Mouse (Mus musculus) kidney, postnatal 14 days (tissue): ENCODE measurements around the gene Tbl1x.

Source experiments
- DNase-seq: peaks from one replicate; pipeline ENCODE4 v3.0.0; 2022; ENCODE audit warnings: mixed read lengths

The Tbl1x gene

DNA sequence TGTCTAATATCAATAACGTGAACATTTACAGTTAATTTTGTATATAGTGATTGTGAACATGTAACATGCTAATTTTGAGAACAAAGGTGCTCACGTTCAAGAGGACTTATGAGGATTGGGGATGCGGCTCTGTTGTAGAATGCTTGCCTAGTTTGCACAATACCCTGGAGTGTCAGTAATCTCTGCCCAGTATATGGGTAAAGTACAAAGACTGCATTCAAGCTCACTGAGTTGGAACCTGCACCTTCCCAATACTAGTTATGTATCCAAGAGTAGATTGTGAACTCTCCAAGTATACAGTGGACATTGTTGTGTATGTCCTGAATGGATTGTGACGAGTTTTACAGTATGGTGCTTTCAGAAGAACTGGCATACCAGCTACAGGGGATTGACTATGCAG is 33.7 kb downstream of the Tbl1x start:
- DNase-seq, result no peak

DNA sequence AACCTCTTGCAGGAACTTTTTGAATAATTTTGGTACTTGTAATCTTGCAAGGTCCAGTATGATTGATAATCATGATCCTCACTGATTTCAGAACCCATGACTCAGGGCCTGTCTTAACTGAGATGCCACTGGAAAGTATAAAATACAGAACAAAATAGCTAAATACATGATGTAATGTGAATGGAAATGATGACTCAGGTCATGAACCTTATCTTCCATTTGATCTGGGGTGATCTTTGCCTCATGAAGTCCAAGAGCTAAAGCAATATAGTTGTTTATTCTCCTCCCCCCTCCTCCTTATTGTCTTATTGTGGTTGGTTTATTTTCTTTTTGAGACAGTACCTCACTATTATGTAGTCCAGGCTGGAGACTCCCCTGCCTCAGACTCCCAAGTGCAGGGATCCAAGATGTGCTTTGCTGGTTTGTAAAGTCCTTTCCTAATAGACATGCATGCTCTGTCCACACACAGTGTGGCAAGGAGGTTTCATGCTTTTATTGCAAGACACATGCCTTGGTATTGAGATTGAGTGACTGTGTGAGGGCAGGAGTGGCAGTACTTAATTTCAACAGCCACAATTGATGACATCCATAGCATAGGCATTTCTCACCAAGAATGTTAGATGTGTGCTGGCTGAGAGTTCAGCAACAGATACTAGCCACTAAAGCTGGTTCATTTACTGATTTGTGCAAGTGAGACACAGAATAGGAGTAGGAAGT is 34.7 kb downstream of the Tbl1x start:
- DNase-seq, result no peak

DNA sequence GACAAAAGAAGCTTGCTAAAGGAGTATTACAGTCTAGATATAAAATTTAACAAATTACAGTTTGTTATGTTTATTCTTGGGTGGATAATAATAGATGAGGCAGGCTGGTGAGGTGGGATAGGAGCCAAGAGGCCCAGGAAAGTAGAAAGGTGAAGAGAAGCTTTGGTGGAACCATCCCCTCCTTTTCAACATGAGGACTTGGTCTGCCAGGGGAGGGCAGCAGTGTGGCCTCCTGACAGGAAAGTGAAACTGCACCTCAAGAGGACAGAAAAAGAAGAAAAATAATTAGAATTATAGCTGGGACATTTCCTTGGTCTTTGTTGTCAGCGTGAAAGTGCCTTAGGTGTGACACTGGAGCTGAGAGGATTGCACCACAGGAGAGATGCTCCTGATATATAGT is 35.6 kb downstream of the Tbl1x start:
- no peak for DNase-seq

DNA sequence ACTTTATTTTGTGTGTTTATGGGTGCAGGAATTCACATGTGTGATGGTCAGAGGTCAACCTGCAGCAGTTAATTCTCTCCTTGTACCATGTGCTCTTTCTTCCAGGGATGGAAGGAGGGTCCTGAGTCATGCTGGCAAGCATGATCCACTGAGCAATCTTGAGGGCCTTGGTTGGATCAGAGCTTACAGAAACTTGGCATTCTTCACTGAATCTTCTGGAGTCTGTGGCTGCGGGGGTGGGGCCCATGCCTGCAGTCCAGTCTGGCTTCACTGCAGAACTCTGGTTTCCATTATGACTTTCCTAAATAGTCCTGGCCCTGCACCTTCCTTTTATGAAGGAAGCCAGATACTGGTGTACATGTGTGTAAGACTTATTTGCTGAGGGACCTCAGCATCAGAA is 38.1 kb downstream of the Tbl1x start:
- peak; percentile 18 for DNase-seq

DNA sequence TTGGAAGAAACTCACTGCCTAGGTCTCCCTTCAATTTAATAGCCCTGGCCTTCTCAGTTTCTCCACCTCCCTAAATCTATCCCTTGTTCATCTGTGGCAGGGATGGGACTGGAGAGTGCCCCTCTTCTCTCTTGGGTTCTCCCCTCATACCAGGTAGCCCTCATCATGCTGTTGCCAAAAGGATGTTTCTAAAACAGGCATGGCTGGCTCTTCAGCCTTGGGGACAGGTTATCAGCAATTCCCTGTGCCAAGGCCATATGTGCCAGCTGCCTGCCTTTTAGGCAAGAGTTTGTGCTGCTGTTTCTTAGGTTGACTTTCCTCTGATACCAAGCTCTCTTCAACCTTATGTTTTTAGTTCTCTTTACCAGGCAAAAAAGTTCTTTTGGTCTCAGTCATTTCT is 39.6 kb downstream of the Tbl1x start:
- DNase-seq, result no peak

DNA sequence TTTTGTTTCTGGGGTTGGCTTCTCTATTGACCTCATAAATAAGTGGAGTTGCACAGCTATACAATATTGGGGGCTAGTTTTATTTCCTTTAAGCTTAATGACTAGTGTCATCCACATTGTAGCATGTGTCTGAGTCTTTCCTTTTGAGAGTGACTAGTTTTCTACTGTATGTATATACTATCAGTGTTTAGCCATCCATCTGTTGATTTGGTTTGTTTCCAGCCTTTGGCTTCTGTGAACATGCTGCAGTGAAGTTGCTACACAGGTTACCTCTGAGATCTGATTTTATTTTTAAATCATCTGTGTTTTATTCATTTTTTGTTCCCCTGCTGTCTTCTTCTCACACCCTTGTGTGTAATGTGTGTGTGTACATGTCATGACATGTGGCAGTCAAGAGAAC is 40.5 kb downstream of the Tbl1x start:
- DNase-seq, result no peak

DNA sequence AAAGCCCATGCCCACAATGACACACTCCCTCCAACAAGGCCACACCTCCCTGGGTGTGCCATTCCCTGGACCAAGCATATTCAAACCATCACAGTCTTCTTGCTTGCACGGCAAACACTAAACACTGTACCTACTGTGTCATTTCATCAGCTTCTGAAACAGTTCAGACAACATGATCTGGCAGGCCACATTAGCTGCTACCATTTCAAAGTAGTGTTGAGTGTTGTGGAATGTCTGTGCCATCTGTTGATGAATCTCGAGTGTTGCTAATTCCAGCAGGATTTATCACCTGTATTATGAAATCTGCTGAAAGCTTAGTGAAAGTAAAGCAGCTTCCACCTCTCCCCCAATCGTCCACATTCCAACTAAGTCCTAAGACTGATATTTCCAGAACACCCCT is 41.3 kb downstream of the Tbl1x start:
- DNase-seq, result no peak

DNA sequence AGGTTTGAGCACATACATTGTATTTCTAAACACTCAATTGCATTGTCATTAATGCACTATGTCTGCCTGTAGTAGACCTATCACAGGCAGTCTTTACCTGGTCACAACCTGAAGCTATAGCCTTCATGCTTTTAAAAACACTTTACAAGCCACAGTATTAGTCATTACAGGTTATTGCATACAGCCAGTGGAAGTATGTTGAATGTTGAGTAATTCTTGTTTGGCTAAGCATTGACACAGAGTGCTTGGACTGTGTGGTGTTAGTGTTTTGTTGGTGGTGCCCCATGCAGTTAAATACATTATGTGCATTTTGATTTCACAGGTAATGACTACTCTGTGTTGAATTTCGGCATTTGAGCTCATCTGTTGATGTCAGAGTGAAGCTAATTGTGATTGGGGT is 45.2 kb downstream of the Tbl1x start:
- DNase-seq, result no peak

DNA sequence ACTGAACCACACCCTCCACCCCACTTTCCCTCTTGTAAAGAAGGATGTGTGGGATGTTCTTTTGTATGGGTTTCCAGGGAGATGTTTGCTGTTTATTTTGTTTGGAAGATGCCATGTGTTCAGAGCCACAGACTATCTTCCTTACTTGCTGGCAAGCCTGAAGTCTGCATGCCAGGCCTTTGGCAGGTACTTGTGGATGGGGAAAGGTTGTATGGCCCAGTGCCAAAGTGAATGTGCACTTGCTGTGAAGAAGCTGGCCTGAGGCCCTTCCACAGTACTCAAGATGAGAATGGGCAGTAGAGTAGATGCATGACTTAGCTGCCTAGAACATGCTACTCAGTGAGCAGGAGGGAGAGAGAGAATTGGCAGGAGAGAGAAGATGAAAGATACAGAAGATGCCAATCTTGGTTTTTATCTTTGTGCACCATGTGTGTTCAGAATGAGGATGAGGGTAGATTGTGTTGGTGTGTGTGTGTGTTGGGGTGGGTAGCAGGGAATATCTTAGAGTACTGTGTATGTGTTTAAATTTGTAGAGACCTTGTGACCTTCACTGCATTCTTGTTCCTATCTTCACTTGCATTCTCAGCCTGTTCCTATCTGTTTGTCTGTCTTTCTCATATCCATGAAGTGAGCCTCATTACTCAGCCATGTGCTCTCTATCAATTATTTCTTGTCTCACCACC is 48.5 kb downstream of the Tbl1x start:
- peak; percentile 69 for DNase-seq

DNA sequence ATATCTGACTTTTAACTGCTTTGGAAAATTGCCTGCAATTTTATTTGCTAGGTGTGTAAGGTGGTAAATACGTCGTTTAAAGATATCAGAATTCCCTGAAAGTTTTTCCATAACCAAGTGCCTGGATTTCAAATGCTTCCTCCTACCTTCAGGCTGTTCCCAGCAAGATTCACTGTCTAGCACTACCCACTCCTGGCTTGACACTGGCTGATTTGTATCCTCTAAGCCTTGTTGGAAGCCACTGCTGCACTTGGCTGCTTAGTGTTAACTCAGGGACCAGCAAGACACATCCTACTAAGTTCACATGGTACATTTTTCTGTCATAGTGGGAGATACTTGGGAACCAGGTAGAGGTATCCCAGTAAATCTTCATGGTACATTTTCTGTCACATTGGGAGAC is 52.8 kb downstream of the Tbl1x start:
- no peak for DNase-seq

DNA sequence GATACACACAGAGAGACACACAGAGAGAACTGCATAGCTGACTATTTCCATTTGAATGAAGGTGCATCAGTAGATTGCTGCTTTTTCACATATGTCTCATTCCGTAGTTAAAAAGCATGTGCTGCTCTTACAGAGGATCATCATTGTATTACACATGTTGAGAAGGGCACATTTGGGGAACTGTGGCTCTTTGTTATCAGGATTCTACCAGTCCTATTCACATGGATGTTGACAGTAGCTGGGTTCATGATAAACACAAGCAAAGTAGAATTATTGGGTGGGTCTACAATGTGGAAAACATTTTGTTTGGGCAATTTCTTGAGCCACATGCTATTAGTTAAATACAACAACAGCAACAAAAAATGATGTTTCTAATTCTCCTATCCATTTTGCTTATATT is 55.9 kb downstream of the Tbl1x start:
- DNase-seq, result no peak

DNA sequence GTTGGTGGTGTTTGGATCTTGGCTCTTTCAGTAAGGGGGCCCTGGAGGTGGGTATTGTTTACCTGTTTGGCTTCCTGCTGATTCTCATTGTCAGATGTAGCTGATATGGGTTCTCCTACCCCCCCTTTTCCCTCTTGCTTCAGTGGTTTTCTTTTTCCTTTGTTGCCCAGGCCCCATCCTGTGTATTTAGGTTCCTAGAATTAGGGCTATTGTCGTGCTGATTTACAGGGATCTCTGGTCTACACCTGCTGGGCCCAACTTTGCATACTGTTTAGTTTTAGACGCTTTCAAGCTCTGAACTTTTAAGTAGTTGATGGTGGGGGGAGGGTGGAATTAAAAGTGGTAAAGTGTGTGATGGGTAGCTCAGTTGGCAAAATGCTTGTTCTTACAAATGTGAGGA is 57.2 kb downstream of the Tbl1x start:
- no peak for DNase-seq

DNA sequence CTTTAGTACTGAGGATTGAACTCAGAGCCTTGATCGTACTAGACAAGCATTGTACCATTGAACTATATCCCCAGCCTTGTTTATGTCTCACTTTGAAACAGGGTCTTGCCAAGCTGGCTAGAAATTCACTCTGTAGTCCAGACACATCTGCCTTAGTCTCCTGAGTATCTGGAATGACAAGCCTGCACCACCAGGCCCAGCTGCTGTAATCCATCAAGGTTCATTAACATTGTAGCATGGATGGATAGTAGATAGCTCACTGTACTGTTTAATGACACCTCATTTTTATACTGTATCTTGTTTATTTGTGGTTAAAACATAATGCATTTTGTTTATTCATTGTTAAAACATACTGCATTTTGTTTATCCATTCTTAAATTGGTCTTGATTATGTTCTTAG is 62.9 kb downstream of the Tbl1x start:
- DNase-seq, result no peak

DNA sequence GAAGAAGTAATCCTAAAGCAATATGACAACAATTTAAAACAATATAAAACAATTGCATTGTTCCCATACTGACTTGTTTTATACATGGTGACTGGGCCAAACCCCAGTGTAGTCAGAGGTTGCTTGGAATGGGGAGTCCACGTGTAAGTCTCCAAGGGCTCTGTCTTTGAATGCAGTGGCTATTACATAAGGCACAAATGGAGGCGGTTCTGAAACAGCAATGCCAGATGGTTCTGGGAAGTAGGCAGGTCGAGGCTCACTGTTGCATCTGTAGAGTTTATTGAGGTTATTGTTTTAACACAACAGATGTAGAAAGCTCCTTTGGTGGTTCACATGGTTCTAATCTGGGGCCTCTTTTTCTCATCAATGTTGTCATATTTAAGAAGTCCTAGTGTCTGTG is 66.3 kb downstream of the Tbl1x start:
- DNase-seq, result no peak

DNA sequence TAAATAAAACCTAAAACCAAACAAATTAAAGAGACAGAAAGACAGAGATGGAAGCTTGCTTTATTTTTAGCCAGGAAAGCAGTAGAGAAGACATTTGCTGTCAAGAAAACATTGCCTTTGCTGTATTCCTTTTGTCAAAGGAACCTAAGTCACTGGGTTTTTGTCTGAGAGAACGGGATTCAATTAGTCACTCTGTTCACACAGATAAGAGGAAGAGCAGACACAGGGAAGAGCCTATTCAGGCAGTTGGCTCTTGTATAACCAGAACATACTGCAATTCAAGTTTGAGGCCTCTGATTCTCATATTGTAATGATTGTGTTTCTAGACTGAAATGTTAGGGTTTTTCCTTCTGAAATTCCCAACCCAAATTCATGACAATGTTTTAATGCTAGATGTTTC is 67.4 kb downstream of the Tbl1x start:
- no peak for DNase-seq

DNA sequence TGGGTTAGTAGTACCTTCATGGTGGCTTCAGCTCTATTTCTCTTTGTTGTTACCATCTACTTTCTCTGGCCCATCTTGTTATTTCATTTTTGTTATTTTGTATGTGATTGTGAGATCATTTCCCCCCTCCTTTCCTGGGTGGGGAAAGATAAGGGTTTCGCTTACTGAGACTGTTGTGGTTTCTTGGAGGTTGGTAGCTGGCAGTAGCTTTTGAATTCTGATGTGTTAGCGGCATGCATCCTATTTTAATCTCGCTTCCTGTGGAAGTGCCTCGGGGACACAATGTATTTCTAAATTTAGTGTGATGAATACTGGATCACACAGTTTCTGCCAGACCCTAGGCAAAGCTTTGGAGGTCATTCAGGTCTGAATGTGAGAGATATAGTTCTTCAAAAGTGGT is 69.2 kb downstream of the Tbl1x start:
- peak; percentile 12 for DNase-seq

DNA sequence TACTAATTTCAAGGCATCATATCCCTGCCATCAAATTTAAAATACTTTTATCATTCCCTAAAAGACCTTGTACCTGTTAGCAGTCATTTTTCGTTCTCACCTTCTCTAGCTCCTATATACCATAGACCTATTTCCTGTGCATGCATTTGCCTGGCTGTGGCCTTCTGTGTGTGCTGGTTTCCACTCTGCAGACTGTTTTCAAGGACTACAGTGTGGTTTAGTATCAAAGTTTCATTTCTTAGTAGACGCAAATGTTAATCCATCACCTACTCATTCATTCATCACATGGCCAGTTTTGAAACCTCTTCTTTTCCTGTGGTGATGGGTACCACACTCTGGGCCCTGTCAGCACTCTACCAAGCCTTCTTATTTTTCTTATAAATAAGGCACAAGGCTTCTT is 75.2 kb downstream of the Tbl1x start:
- no peak for DNase-seq

DNA sequence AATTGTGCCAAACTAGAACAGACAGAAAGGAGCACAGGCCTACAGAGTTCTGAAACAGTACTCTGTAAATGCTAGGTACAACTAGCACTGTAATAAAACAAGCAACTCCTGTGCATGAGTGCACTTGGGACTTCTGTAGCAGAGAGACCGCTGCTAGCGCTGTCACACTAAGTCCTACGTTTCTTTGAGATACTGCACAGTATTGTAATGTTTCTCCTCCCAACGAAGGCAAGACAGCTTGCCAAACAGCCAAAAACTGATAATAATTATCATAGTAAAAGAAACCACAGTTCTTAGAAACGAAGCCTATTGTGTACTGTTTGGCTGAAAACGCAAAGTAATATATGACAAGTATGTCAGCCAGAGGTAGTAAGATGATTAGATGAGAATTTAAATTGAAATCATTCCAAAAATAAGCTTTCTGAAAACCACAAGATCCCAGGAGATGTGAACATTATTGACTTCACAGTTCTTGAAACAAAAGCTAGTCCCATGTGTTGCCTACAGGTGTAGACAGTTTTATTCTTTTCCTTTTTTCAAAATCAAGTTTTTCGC is 83.9 kb downstream of the Tbl1x start:
- no peak for DNase-seq

DNA sequence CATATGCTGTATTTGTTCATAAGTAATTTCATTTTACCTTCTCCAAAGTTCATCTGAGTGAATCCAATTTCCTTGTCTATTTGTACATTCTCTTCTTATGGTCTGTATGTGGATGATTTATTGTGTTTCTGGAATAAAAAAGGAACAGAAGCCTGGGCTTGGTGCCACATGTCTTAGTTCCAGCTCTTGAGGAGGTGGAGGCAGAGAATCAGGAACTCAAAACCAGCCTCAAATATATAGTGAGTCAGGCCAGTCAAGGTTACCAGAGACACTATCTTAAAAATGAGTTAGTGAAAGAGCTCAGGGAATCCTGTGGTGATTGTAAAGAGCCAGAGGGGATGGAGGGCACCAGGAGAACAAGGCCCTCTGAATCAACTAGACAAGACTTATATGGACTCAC is 86.9 kb downstream of the Tbl1x start:
- DNase-seq, result peak; percentile 17

DNA sequence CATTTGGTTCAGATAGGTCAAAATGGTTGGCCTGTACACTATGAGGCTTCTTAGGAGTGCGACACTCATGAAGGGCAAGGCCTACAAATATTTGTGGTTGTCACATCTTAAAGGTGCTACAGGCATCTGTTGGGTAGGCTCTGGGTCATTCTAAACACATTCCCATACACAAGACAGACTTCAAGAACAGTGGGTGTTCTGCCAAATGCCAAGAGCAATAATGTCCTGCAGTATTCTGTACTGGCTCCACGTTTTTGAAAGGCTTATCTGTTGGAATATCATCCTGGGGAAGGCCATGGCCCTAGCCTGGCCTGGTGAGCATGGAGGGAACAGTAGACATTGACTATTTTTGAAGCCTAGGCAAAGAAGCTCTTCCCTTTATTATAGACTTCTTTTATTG is 87.9 kb downstream of the Tbl1x start:
- DNase-seq, result no peak

DNA sequence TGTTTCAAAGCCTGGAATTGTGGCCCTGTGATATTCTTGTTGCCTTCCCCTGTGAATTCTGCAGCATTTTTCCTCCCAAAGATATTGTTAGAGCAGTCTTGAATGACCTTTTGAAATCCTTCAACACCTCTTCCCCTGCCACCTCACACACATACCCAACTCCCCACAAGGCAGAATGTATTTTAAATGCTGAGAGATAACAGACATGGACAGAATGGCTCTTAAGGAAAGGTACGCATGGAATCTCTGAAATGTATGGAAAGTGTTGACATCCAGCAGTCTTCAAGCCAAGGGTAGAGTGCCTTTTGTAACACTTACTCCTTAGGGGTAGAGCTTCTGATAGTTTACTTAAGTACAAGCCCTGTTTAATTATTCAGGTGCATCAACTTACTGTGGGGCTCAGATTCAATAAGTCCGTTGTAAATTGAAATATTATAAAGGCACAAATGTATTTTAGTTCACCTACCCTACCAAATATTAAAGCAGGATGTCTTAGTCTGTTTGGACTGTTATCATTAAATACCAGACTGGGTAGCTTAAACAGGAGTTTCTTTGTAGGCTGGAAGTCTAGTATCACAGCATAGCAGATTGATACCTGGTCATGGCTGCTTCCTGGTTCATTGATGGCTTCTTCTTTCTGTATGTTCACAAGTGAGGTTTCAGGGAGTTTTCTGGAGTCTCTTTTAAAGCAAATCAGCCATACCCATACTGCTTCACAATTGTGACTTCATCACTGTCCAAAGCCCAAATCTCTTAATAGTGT is 92.9 kb downstream of the Tbl1x start:
- DNase-seq, result no peak

DNA sequence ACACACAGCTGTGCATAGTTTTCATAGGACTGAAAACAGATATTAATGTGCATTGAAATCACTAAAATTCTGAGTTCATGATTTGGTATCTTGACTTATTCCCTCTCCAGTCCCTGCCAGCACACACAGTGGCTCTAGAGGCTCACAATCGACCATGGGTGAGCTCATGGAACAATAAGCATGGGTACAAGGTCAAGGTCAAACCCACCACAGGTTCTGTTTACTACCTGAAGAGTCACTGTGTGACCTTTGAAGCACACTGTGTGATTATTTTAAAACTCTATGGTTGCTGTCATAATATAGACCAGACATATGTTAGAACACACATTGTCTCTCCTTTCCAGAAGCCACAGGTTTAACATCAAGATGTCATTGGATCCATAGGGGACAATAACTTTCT is 96.7 kb downstream of the Tbl1x start:
- DNase-seq, result no peak

DNA sequence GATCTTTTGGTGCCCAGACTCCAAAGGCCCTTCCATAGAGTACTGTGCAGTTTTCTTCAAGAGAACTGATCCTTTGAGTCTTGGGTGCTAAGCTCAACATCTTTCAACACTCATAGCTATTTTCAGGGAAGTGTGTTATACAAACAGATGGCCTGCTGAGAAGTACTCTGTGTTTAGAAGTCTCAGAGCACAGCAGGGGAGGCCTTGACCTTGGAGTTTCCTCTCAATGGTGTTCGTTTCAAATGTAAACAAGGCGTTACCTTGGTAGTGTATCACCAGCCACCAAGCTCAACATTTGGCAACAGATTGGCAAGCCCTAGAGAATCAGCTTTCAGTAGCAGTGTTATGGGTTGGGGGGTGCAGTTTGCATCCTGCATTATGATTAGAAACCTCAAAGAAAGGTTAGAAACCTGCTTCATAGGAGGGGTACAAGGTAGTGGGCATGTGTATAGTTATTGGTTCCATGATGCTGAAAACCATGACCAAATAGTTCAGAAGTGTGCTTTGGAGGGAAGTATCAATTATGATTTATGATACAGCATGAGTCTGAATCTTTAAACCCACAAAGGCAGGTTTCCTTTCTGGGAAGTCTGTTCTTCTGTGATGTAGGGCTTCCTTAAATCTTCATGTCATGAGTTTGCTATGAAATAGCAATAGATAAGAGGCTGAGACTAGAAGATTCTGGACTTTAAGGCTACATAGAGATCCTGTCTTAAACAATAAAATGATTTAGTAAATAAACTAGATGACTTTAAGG is 98.3 kb downstream of the Tbl1x start:
- DNase-seq, result no peak
